Mouse (Mus musculus) ES-CJ7 (cell line): Measurements from ENCODE around the gene Olfr1357.

ENCODE experiments used
- DNase-seq: peaks from one replicate; pipeline ENCODE4 v3.0.0; 2011; ENCODE audit warnings: low read depth, low spot score

The Olfr1357 gene

GRCm38 (mm10) chr10:78581121-78581520 lies 36.8 kb downstream of the Olfr1357 start:
- no peak for DNase-seq

GRCm38 (mm10) chr10:78578204-78578603 lies 39.7 kb downstream of the Olfr1357 start:
- no peak for DNase-seq

- DNase-seq = no peak
Measured at GRCm38 (mm10) chr10:78576435-78577184, 41.3 kb downstream of the Olfr1357 start.

GRCm38 (mm10) chr10:78575690-78576089 lies 42.2 kb downstream of the Olfr1357 start:
- no peak for DNase-seq

GRCm38 (mm10) chr10:78575105-78575632 lies 42.7 kb downstream of the Olfr1357 start:
- no peak for DNase-seq

GRCm38 (mm10) chr10:78574250-78575104 lies 43.4 kb downstream of the Olfr1357 start, which contains the start of gene Ilvbl:
TSS of gene Ilvbl (plus strand) at chr10:78574346.
- peak; percentile 98 for DNase-seq

- DNase-seq = no peak
Measured at GRCm38 (mm10) chr10:78573226-78573625, 44.6 kb downstream of the Olfr1357 start.

GRCm38 (mm10) chr10:78570897-78571296 lies 47.0 kb downstream of the Olfr1357 start:
- no peak for DNase-seq

- DNase-seq = no peak
Measured at GRCm38 (mm10) chr10:78570416-78570815, 47.5 kb downstream of the Olfr1357 start.

GRCm38 (mm10) chr10:78569686-78570085 lies 48.2 kb downstream of the Olfr1357 start:
- no peak for DNase-seq

GRCm38 (mm10) chr10:78569191-78569590 lies 48.7 kb downstream of the Olfr1357 start:
- DNase-seq = no peak

- no peak for DNase-seq
Measured at GRCm38 (mm10) chr10:78565070-78565469, 52.8 kb downstream of the Olfr1357 start.
